Mouse (Mus musculus): ENCODE data around the gene Itgb6.

The Itgb6 gene

GRCm38 (mm10) chr2:60712891-60713290 is 9.6 kb downstream of the Itgb6 start:
- no peak for DNase-seq (ENCODE audit: low spot score in 2 of 2)

DNA sequence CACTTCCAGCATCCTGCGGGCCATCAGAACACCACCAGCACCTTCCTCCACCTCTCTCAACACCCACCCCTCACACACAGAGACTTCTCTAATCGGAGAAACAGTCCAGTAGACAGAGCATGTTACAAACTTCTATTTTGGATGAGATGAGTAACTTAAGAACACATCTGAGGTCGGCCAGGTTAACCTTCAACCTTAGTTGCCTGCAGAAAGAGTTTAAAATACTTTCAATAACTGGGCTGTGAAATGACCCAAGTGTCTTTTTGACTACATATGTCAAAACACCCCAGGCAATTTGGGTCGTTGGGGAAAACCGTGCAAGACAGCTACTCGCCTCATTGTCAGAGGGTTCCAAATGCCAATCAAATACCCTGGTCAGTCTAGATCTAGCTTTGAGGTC is 10.0 kb downstream of the Itgb6 start:
- no peak for DNase-seq (ENCODE audit: low spot score in 2 of 2)

DNA sequence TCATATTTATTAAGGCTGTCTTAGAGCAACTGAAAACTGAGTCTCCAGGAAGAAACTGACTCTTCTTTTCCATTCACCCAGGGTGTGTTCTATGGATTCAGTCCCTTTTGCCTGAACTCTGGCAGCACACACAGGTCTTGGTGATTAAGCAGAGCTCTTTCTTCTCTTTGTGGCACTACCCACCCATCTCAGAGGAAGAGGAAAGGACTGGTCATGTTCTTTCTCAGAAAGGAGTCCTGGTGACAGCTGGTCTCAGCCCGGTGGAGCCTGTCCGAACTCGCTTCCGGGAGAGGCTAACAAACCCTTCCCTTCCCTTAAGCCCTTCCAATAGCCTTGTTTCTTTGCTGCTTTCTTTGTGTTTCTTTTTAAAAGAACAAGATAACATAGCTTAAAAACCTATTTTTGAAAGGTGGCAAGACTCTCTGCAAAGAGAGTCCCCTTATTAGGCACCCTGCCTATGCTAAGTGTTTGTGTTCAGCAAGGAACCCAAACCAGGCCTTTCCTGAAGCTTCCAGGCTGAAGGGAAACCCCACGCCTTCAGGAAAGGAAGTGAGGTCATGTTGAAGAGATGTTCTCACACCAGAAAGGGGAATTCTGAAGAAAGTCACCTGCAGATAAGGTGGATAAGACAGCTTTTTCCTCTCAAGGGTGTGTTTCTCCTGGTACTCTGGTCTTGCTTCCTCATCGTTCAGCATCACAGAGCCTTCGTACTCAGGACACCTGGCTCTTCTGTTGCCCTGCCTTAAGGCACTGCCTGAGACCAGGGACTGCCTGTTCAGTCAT is 11.2 kb downstream of the Itgb6 start:
- DNase-seq (ENCODE audit: low spot score in 2 of 2), result no peak

DNA sequence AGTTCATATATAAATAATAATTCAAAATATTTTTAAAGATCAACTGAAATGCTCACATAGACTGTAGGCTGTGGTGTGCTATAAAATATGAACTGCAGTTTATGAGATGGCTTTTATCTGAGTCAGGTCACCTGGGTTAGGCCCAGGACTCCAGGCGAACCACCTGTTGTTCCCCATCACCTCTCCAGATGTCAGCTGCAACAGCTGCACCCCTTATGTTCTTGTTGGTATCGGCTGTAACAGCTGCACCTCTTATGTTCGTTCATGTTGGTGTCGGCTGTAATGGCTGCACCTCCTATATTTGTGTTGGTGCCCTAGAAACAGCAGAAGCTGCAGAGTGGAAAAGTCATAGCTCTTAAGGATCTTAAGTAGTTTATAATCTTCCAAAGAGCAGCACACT is 12.1 kb downstream of the Itgb6 start:
- no peak for DNase-seq (ENCODE audit: low spot score in 2 of 2)

DNA sequence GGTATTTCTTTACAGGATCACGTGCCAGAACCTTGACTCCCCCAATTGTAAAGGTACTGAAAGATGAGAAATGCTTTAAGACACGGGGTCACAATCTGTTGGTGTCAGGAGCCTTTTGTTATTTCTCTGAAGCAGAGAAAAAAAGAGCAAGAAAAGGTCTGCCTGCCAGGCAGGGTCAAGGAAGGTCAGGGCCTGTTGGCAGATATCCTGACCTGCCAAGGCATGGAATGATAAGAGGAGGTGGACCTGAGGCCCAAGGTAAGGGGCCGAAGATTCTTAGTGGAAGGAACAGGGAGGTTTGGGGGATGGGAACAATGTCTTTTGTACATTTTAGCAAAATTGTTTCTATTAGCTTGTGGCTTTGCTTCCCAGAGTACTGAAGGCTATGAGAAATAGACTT is 13.8 kb downstream of the Itgb6 start:
- no peak for DNase-seq (ENCODE audit: low spot score in 2 of 2)

DNA sequence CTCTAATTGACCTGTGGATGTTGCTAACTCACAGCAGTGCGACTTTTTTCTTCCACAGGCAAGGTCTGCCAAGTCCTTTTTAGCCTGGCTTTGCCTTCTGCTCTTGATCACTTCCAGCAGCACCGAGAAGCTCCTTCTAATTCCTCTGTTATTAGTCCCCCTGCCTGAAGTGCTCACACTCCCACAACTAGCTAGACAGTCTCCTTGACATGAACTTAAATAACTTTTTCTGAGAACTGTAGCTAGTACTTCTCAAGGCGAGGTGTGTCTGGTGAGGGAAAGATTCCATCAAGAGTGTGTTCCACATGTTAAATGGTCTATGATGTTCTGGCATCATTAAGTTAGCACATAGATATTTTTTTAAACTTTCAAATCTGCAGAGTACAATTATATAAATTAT is 15.6 kb downstream of the Itgb6 start:
- no peak for DNase-seq (ENCODE audit: low spot score in 2 of 2)

DNA sequence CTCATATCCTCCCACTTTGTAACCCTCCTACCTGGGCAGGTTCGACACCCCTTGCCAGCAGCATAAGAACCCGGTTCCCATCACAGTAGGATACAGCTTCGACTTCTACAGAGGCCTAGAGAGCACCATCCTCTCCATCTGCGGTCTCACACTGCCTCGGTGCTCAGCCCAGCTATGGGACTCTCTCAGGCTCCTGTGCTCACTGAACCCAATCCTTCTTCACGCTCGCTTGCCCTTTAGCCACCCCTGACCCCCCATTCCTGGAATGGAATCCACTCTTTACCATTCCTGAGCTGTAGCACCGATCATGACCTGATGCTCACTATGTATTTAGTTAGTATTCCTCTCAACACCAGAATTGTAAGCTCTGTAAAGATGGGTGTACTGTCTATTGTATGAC is 17.0 kb downstream of the Itgb6 start:
- DNase-seq (ENCODE audit: low spot score in 2 of 2), result no peak

- DNase-seq (ENCODE audit: low spot score in 2 of 2), result no peak
These were observed 19.1 kb downstream of the Itgb6 start for GRCm38 (mm10) chr2:60703315-60703714.

- DNase-seq (ENCODE audit: low spot score in 2 of 2), result no peak
These were observed 21.5 kb downstream of the Itgb6 start for GRCm38 (mm10) chr2:60700956-60701355.

DNA sequence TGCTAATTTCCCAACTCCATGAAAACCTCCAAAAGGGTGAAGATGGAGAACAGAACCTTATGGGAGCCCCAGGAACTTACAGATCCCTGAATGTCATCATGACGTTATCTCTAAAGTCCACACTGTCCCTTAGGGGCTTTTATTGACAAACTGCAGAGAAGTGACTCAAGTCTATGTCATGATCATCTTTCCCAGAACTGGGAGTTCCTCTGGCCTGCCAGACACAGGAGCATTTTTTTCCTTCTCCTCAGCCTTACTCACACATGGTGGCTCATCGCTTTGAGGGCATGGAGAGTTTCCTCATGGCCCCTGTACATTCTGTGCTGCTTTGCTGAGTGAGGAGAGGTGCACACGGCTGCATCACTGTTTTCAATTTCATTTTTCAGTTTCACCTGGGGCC is 22.4 kb downstream of the Itgb6 start:
- DNase-seq (ENCODE audit: low spot score in 2 of 2), result no peak

DNA sequence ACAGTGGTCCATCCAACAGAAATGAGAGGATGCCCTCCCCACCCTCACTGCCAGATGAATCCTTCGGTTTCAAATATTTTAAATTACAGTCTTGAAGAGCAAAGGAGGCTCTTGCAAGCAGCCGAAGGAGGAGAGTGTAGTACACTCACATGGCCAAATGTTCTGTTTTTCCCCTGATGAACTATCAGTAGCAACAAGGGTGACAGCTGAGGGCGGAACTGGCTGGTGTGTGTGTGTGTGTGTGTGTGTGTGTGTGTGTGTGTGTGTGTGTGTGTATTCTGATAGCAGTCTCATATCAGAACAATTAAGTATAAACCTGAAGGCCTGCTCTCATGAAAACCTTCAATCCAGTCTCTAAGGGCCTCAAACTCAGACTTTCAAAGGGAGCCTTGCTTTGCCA is 22.9 kb downstream of the Itgb6 start:
- no peak for DNase-seq (ENCODE audit: low spot score in 2 of 2)

GRCm38 (mm10) chr2:60698155-60698554 is 24.3 kb downstream of the Itgb6 start:
- DNase-seq (ENCODE audit: low spot score in 2 of 2), result no peak

- DNase-seq (ENCODE audit: low spot score in 2 of 2), result no peak
These were observed 24.9 kb downstream of the Itgb6 start for GRCm38 (mm10) chr2:60697530-60697929.

- DNase-seq (ENCODE audit: low spot score in 2 of 2), result no peak
These were observed 25.9 kb downstream of the Itgb6 start for GRCm38 (mm10) chr2:60696559-60696958.

- DNase-seq (ENCODE audit: low spot score in 2 of 2), result no peak
These were observed 26.7 kb downstream of the Itgb6 start for GRCm38 (mm10) chr2:60695706-60696105.

DNA sequence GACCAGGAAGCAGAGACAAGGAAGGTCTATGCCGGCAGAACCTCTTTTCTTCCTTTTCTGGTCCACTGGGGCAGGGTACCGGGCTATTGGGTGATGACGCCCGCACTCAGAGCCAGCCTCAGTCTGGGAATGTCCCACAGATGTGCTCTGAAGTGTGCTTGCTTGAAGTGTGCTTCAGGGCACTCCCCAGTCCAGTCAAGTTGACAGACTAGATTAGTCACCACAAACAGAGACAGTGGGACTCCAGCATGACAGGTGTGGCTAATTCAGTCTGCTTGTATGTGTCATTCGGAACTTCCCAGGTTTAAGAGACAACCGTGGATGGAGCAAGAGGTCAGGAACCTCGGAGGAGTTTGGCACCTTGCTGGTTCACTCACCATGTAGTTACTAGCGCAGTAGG is 27.9 kb downstream of the Itgb6 start:
- no peak for DNase-seq (ENCODE audit: low spot score in 2 of 2)

GRCm38 (mm10) chr2:60692239-60692638 is 30.2 kb downstream of the Itgb6 start:
- DNase-seq (ENCODE audit: low spot score in 2 of 2), result no peak

DNA sequence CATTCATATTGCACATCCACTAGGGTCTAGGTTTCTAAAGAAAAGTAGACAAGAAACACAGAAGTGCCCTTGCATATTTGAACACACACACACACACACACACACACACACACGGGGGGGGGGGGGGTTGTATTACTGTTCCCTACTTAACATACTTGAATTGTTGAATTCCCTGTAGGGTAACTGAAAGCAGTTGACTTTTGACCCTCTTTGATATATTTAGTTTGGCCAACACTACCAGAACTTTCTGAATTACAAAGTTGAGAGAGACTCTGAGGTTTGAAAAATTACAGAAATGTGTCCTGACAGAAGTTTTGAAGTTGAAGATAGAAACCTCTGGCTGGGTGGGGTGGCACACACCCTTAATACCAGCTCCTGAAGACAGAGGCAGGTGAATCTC is 32.2 kb downstream of the Itgb6 start:
- no peak for DNase-seq (ENCODE audit: low spot score in 2 of 2)

GRCm38 (mm10) chr2:60688944-60689615 is 33.4 kb downstream of the Itgb6 start:
- DNase-seq (ENCODE audit: low spot score in 2 of 2), result no peak

- DNase-seq (ENCODE audit: low spot score in 2 of 2), result no peak
These were observed 34.3 kb downstream of the Itgb6 start for GRCm38 (mm10) chr2:60688150-60688549.

- no peak for DNase-seq (ENCODE audit: low spot score in 2 of 2)
These were observed 36.5 kb downstream of the Itgb6 start for GRCm38 (mm10) chr2:60685973-60686372.

DNA sequence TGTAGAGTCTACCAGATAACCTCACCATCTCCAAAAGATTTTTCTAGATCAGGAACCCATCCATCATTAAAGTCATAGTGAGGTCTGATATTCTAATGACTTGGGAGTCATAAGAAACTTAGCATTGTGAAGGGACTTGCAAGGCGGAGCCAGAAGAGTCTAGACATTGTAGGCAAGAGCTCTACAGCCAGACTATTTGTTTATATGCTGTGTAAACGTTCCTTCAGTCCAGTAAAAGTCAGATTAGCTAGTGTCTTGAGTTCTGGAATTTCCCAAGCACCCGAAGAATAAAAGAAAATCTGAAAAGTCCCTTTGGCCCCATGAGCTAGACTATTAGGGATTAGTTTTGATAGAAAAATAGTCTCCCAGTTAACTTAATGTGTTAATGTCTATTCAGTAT is 38.3 kb downstream of the Itgb6 start:
- no peak for DNase-seq (ENCODE audit: low spot score in 2 of 2)

DNA sequence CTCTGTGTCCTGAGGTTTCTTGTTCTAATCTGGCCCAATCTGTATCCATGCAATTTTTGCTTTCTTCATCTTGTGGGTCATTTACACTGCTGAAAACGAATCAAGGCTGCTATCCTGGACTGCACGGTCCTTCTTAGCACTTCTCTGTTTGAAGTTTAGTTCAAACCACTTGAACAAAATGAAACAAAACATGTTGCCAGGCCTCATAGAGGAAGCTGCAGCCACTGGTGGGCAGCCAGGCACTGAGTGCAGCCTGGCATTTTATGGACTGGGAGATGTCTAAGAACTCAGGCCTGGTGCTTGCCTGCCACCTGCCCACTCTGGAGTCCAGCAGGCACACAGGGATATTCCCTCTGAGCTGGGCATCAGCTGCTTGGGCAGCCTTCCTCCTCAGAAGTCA is 39.9 kb downstream of the Itgb6 start:
- no peak for DNase-seq (ENCODE audit: low spot score in 2 of 2)

DNA sequence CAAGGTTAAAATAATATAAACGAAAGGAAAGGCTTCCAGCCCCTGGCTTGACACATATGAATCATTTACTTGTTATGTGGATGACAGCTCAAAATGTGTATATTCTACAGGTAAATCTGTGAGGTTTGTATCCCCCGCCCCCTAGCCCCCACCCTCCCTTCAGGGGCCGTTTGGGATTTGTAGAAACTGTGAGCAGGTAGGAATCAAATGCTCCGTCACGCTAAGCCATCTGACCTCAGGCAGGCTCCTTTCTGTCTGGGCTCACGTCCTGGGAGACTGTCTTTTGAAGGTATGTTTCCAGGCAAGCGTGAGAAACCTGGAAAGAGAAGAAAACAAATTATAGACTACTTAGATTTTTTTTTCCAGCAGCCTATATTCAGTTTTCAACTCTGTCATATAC is 48.0 kb downstream of the Itgb6 start:
- no peak for DNase-seq (ENCODE audit: low spot score in 2 of 2)

All from frontal cortex, postnatal 14 days (tissue).